ENCODE assay signal across 35 mouse cellular contexts in genomic region chr8:3701491-3701890, GRCm38 (mm10). TPM values are rescaled to one million over a fixed set of nuclear protein-coding genes. Genes with fewer than 3 reads are reported as not detected.
DNase-seq lines count a peak whose midpoint lies in the region; ATAC-seq lines count a peak whose summit lies in the region.
"Had no signal": no experiment of that assay in that cellular context is flagged by ENCODE, and none has a peak within 500 bp of the region (broad histone marks: within the 10 kb centered on the region; RNA-seq: fewer than 3 reads in every experiment).

No protein-coding gene starts in this region.

- H3K36me3 ChIP-seq in liver, embryonic 13.5 days: no peaks in the 10 kb centered on the region
- no peaks in the 10 kb centered on the region for H3K36me3 ChIP-seq in hindbrain, embryonic 11.5 days (ENCODE audit: control insufficient read depth, insufficient read depth, low read length)
- no peaks in the 10 kb centered on the region for H3K36me3 ChIP-seq in midbrain, embryonic 13.5 days
- H3K36me3 ChIP-seq: embryonic facial prominence, embryonic 10.5 days; embryonic facial prominence, embryonic 15.5 days; G1E; heart, embryonic 12.5 days; intestine, embryonic 15.5 days; limb, embryonic 13.5 days; liver, embryonic 15.5 days; lung, embryonic 15.5 days; midbrain, embryonic 15.5 days had no signal

- WGBS in liver, embryonic 13.5 days (ENCODE audit: insufficient replicate concordance): 79% methylated on average over 1 of the region's 1 CpGs
- WGBS in hindbrain, embryonic 11.5 days: 85% methylated on average over 1 of the region's 1 CpGs
- 97% methylated on average over 1 of the region's 1 CpGs for whole genome bisulfite sequencing in midbrain, embryonic 13.5 days

- peak; percentile 43 for DNase-seq in thymus, postnatal 4 days
- no peak for DNase-seq in thymus, postnatal 25 days
- peak; percentile 29 for DNase-seq in liver, embryonic 13.5 days
- DNase-seq in hindbrain, embryonic 11.5 days (ENCODE audit: low spot score): no peak
- no peak for DNase-seq in embryo, embryonic 11 days
- DNase-seq: adrenal gland, postnatal 25 days; cerebellum, adult 11-12 months; cerebellum, adult 9-11 months; gastrocnemius, postnatal 14 days; heart, adult 18-20 months; heart, postnatal 4 days; kidney, adult 2 months; lung, postnatal 4 days had no signal

- H3K9ac ChIP-seq in liver, embryonic 13.5 days: no peak overlapping the region
- H3K9ac ChIP-seq in hindbrain, embryonic 11.5 days (ENCODE audit: low read depth, low read length): no peak overlapping the region
- no peak overlapping the region for H3K9ac ChIP-seq in midbrain, embryonic 13.5 days (replicated peaks)
- H3K9ac ChIP-seq: embryonic facial prominence, embryonic 15.5 days; forebrain, embryonic 13.5 days; heart, embryonic 12.5 days; intestine, embryonic 15.5 days; limb, embryonic 13.5 days; liver, embryonic 15.5 days; lung, embryonic 15.5 days; midbrain, embryonic 15.5 days had no signal

- no peaks in the 10 kb centered on the region for H3K27me3 ChIP-seq in liver, embryonic 13.5 days
- H3K27me3 ChIP-seq in hindbrain, embryonic 11.5 days (ENCODE audit: control insufficient read depth, insufficient read depth, low read length): no peaks in the 10 kb centered on the region
- H3K27me3 ChIP-seq in midbrain, embryonic 13.5 days: no peaks in the 10 kb centered on the region
- H3K27me3 ChIP-seq: embryonic facial prominence, embryonic 15.5 days; forebrain, embryonic 13.5 days; heart, embryonic 12.5 days; intestine, embryonic 15.5 days; limb, embryonic 13.5 days; liver, embryonic 15.5 days; lung, embryonic 15.5 days; midbrain, embryonic 15.5 days had no signal

- H3K9me3 ChIP-seq in liver, embryonic 13.5 days (replicated peaks): no peaks in the 10 kb centered on the region
- no peaks in the 10 kb centered on the region for H3K9me3 ChIP-seq in hindbrain, embryonic 11.5 days (ENCODE audit: control insufficient read depth, low read length)
- no peaks in the 10 kb centered on the region for H3K9me3 ChIP-seq in midbrain, embryonic 13.5 days
- H3K9me3 ChIP-seq: embryonic facial prominence, embryonic 10.5 days; embryonic facial prominence, embryonic 15.5 days; forebrain, embryonic 13.5 days; heart, embryonic 12.5 days; intestine, embryonic 15.5 days; limb, embryonic 13.5 days; liver, embryonic 15.5 days; lung, embryonic 15.5 days; midbrain, embryonic 15.5 days had no signal

- no peak overlapping the region for H3K4me2 ChIP-seq in liver, embryonic 13.5 days
- H3K4me2 ChIP-seq in hindbrain, embryonic 11.5 days (replicated peaks; ENCODE audit: low read depth, low read length): no peak overlapping the region
- no peak overlapping the region for H3K4me2 ChIP-seq in midbrain, embryonic 13.5 days (replicated peaks)
- H3K4me2 ChIP-seq: embryonic facial prominence, embryonic 15.5 days; forebrain, embryonic 13.5 days; heart, embryonic 12.5 days; intestine, embryonic 15.5 days; limb, embryonic 13.5 days; liver, embryonic 15.5 days; lung, embryonic 15.5 days; midbrain, embryonic 15.5 days had no signal

- H3K27ac ChIP-seq in liver, embryonic 13.5 days: no peak overlapping the region
- no peak overlapping the region for H3K27ac ChIP-seq in hindbrain, embryonic 11.5 days (ENCODE audit: low read depth, low read length)
- no peak overlapping the region for H3K27ac ChIP-seq in midbrain, embryonic 13.5 days
- H3K27ac ChIP-seq: embryonic facial prominence, embryonic 10.5 days; embryonic facial prominence, embryonic 15.5 days; forebrain, embryonic 13.5 days; hindbrain, postnatal 0 days; intestine, embryonic 15.5 days; layer of hippocampus, adult 2 months; left cerebral cortex, adult 2 months; limb, embryonic 13.5 days; liver, embryonic 15.5 days; lung, embryonic 15.5 days; midbrain, embryonic 15.5 days had no signal

- H3K4me1 ChIP-seq in liver, embryonic 13.5 days (replicated peaks): no peaks in the 10 kb centered on the region
- no peaks in the 10 kb centered on the region for H3K4me1 ChIP-seq in hindbrain, embryonic 11.5 days (replicated peaks; ENCODE audit: control insufficient read depth, insufficient read depth, low read length)
- no peaks in the 10 kb centered on the region for H3K4me1 ChIP-seq in midbrain, embryonic 13.5 days (replicated peaks)
- H3K4me1 ChIP-seq: embryonic facial prominence, embryonic 10.5 days; embryonic facial prominence, embryonic 15.5 days; forebrain, embryonic 13.5 days; heart, embryonic 12.5 days; intestine, embryonic 15.5 days; limb, embryonic 13.5 days; liver, embryonic 15.5 days; lung, embryonic 15.5 days; midbrain, embryonic 15.5 days had no signal

- peak; percentile 85 for ATAC-seq in common myeloid progenitor, adult 5-6 weeks (replicated peaks; ENCODE audit: low read depth, poor library complexity, severe bottlenecking)
- ATAC-seq in liver, embryonic 13.5 days (ENCODE audit: low read depth): no peak
- no peak for ATAC-seq in hindbrain, embryonic 11.5 days (ENCODE audit: low FRiP score)
- no peak for ATAC-seq in midbrain, embryonic 13.5 days
- ATAC-seq: forebrain, embryonic 13.5 days; hindbrain, postnatal 0 days; intestine, embryonic 15.5 days; midbrain, embryonic 15.5 days had no signal

- H3K4me3 ChIP-seq in liver, embryonic 13.5 days (replicated peaks): no peak overlapping the region
- no peak overlapping the region for H3K4me3 ChIP-seq in hindbrain, embryonic 11.5 days (ENCODE audit: low read depth, low read length)
- H3K4me3 ChIP-seq in midbrain, embryonic 13.5 days (replicated peaks): no peak overlapping the region
- H3K4me3 ChIP-seq: embryonic facial prominence, embryonic 10.5 days; embryonic facial prominence, embryonic 15.5 days; forebrain, embryonic 13.5 days; heart, embryonic 12.5 days; intestine, embryonic 15.5 days; layer of hippocampus, adult 2 months; left cerebral cortex, adult 2 months; limb, embryonic 13.5 days; liver, embryonic 15.5 days; lung, embryonic 15.5 days; midbrain, embryonic 15.5 days had no signal

RNA-seq across cellular contexts. Expression of gene Fcer2a, which starts 7.5 kb away (rescaled TPM):
- not detected in 2 replicates for total RNA-seq in common myeloid progenitor, adult 5-6 weeks (2017)
- polyA plus RNA-seq in liver, embryonic 13.5 days (2015; fragmentation: Nextera tagmentation; extraction: Ambion mirVana): 0.06 TPM in 1 of 2 replicates, not detected in the other
- polyA plus RNA-seq in hindbrain, embryonic 11.5 days (2014; fragmentation: Nextera tagmentation; extraction: Ambion mirVana): 0.15 and 0.49 TPM in 2 replicates
- 0.23 and 0.61 TPM in 2 replicates for polyA plus RNA-seq in midbrain, embryonic 13.5 days (2015; fragmentation: Nextera tagmentation; extraction: Ambion mirVana)
- total RNA-seq: G1E; hindbrain, postnatal 0 days; layer of hippocampus, adult 2 months; layer of hippocampus, postnatal 14 days; left cerebral cortex, adult 2 months; left cerebral cortex, postnatal 36 days had no signal
- polyA plus RNA-seq: G1E; kidney, embryonic 16.5 days; lung, embryonic 15.5 days; stomach, embryonic 14.5 days had no signal

RNA-seq across cellular contexts. Expression of gene Clec4g, which starts 19.0 kb away (rescaled TPM):
- not detected in 2 replicates for total RNA-seq in common myeloid progenitor, adult 5-6 weeks (2017)
- 2.4 and 3.2 TPM in 2 replicates for polyA plus RNA-seq in liver, embryonic 13.5 days (2015; fragmentation: Nextera tagmentation; extraction: Ambion mirVana)
- 0.39 TPM in 1 of 2 replicates, not detected in the other for polyA plus RNA-seq in hindbrain, embryonic 11.5 days (2014; fragmentation: Nextera tagmentation; extraction: Ambion mirVana)
- not detected in 2 replicates for polyA plus RNA-seq in midbrain, embryonic 13.5 days (2015; fragmentation: Nextera tagmentation; extraction: Ambion mirVana)
- total RNA-seq: adrenal gland, adult 18-20 months; adrenal gland, postnatal 25 days; hindbrain, postnatal 0 days; layer of hippocampus, adult 2 months; layer of hippocampus, postnatal 14 days; left cerebral cortex, adult 2 months; left cerebral cortex, postnatal 36 days had no signal
- polyA plus RNA-seq: C2C12; embryonic facial prominence, embryonic 15.5 days; forebrain, embryonic 13.5 days; G1E; hindbrain, postnatal 0 days; limb, embryonic 13.5 days; midbrain, embryonic 15.5 days; neural tube, embryonic 11.5 days; stomach, embryonic 14.5 days had no signal

RNA-seq across cellular contexts. Expression of gene Trappc5, which starts 25.4 kb away (rescaled TPM):
- 34.9 and 42.9 TPM in 2 replicates for total RNA-seq in common myeloid progenitor, adult 5-6 weeks (2017)
- 18.6 and 18.7 TPM in 2 replicates for polyA plus RNA-seq in liver, embryonic 13.5 days (2015; fragmentation: Nextera tagmentation; extraction: Ambion mirVana)
- polyA plus RNA-seq in hindbrain, embryonic 11.5 days (2014; fragmentation: Nextera tagmentation; extraction: Ambion mirVana): 34.2 and 40.8 TPM in 2 replicates
- 58.6 and 60.2 TPM in 2 replicates for polyA plus RNA-seq in midbrain, embryonic 13.5 days (2015; fragmentation: Nextera tagmentation; extraction: Ambion mirVana)

RNA-seq across cellular contexts. Expression of gene Fcor, which starts 29.3 kb away (rescaled TPM):
- 0.87 and 1.4 TPM in 2 replicates for total RNA-seq in common myeloid progenitor, adult 5-6 weeks (2017)
- 2.9 and 3.5 TPM in 2 replicates for polyA plus RNA-seq in liver, embryonic 13.5 days (2015; fragmentation: Nextera tagmentation; extraction: Ambion mirVana)
- 7.2 and 8.1 TPM in 2 replicates for polyA plus RNA-seq in hindbrain, embryonic 11.5 days (2014; fragmentation: Nextera tagmentation; extraction: Ambion mirVana)
- 9.6 and 12.4 TPM in 2 replicates for polyA plus RNA-seq in midbrain, embryonic 13.5 days (2015; fragmentation: Nextera tagmentation; extraction: Ambion mirVana)
- total RNA-seq: G1E had no signal
- polyA plus RNA-seq: G1E had no signal

RNA-seq across cellular contexts. Expression of gene Mcemp1, which starts 35.9 kb away (rescaled TPM):
- total RNA-seq in common myeloid progenitor, adult 5-6 weeks (2017): 0.27 and 0.68 TPM in 2 replicates
- 1.4 and 1.6 TPM in 2 replicates for polyA plus RNA-seq in liver, embryonic 13.5 days (2015; fragmentation: Nextera tagmentation; extraction: Ambion mirVana)
- 0.19 TPM in 1 of 2 replicates, not detected in the other for polyA plus RNA-seq in hindbrain, embryonic 11.5 days (2014; fragmentation: Nextera tagmentation; extraction: Ambion mirVana)
- polyA plus RNA-seq in midbrain, embryonic 13.5 days (2015; fragmentation: Nextera tagmentation; extraction: Ambion mirVana): 0.40 TPM in 1 of 2 replicates, not detected in the other
- total RNA-seq: gastrocnemius, postnatal 14 days; hindbrain, postnatal 0 days; layer of hippocampus, adult 2 months had no signal
- polyA plus RNA-seq: C2C12; G1E; heart, embryonic 12.5 days; limb, embryonic 13.5 days; neural tube, embryonic 11.5 days had no signal

Comparison
In these comparisons a context has a peak if more than half of its experiments do, and no peak if none do; other contexts are left out.
1. DNase-seq: peak in thymus, postnatal 4 days (single experiment) and liver, embryonic 13.5 days (single experiment); none in thymus, postnatal 25 days (single experiment), hindbrain, embryonic 11.5 days (single experiment) and embryo, embryonic 11 days (single experiment).